Mouse (Mus musculus): ENCODE measurements around the gene Map2k7. TPM values are rescaled to one million over a fixed set of nuclear protein-coding genes. Genes with fewer than 3 reads are reported as not detected.

The Map2k7 gene
- polyA plus RNA-seq, 1 experiment from 2014 or later, result 19.8 TPM

DNA sequence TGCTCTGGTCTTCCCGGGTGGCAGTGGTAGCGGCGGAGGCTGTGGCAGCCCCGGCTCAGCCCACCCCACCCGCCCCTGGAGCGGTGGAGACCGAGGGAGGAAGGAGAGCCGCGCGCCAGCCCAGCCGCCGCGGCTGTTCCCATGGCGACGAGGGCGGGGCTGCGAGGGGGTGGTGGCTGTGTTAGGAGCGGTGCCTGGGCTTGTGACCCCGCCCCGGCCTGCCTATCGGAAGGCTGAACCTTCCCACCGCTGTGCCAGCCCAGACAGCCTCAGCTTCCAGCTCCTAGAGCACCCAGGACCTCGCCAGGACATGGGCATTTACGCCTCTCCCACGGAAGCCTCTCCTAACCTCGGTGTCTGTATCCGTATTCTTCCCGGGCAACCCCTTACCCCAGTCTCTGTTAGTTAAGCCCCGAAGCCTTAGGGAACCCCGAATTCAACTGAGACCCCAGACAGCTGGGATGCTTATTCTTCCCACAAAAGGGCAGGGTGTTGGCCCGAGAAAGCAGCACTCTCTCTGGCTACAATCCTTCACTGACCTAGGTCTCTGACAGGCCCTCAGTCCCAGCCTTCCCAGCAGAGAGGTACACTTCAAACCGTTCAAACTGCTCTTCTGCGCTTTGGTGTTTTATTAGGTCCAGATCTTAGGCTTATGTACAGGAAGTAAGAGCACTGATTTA, 20.7 kb downstream of the Map2k7 start, which contains the start of gene Ctxn1:
TSS of gene Ctxn1 (minus strand) at position 150 of the 680 bp plus-strand sequence.
- Histone ChIP-seq H3K27ac (ENCODE audit: low read length) (peak within 1 kb of the TSS; percentile 78), H3K9ac (ENCODE audit: low read length) (peak within 1 kb of the TSS; percentile 80), H3K36me3 (ENCODE audit: control insufficient read depth, insufficient read depth, low read length) (peaks cover 13% of the 10 kb centered on the region), H3K27me3 (ENCODE audit: control insufficient read depth, insufficient read depth, low read length) (no peaks in the 10 kb centered on the region), H3K4me3 (replicated peaks; ENCODE audit: low read length) (peak within 1 kb of the TSS; percentile 79), H3K4me2 (ENCODE audit: low read depth, low read length) (peak within 1 kb of the TSS; percentile 91), H3K4me1 (ENCODE audit: control insufficient read depth, insufficient read depth, low read length) (peaks cover 14% of the 10 kb centered on the region), H3K9me3 (replicated peaks; ENCODE audit: control insufficient read depth, low read length) (no peaks in the 10 kb centered on the region)
- 6% methylated on average over 30 of the region's 33 CpGs for WGBS
- peak; percentile 94 for ATAC-seq (ENCODE audit: insufficient read depth, low FRiP score)

DNA sequence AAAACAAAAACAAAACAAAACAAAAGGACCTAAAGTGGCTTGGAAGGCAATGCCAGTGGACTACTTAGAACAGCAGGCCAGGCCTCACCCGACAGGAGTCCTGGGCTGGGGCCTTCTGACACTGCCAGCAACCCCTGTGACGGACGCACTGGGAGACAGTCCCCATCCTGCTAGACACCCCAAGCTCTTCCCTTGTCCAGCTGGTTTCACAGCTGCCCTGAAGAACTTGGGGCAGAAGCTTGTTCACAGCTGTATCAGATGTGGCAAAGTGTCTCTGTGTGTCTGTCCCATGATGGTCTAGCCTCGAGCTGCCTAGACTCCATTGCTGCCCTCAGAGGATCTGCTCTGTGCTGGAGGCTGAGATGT, 21.2 kb downstream of the Map2k7 start:
- Histone ChIP-seq H3K9ac (ENCODE audit: low read length) (peak overlapping the region; percentile 12; the same call in 1 of the 2 replicates), H3K4me2 (ENCODE audit: low read depth, low read length) (no peak overlapping the region), H3K4me3 (replicated peaks; ENCODE audit: low read length) (no peak overlapping the region)

DNA sequence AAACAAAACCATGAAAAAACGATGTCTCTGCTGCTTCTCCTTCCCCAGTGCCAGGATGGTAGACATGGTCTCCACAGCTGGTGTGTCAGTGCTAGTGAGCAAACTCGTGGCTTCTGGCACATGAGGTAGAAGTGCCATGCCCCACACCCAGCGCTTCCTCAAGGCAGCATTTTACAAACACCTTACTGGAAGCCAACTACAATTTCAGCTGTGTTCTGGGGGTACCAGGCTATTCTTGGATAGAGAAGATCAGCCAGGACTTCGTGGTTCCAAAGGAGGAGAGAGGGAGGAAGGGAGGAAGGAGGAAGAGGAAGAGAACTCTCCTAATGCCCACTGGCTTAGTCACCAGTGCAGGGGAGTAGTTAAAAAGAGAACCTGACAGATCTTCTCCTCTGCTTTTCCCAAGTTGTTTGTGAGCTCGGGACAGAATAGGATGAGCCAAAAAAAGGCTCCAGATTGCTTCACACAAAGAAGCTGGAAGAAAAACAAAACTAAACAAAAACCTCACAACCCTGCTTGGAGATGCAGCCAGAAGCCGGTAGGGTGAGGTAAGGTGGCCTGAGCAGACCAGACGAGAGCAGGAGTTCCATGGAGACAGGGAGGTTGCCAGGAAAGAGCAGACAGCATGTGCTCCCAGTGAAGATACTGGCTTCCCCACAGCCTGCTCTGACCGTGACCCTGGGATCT, 24.7 kb downstream of the Map2k7 start:
- Histone ChIP-seq H3K36me3 (ENCODE audit: control insufficient read depth, insufficient read depth, low read length) (peaks cover 26% of the 10 kb centered on the region; the same call in 1 of the 2 replicates), H3K4me1 (ENCODE audit: control insufficient read depth, insufficient read depth, low read length) (peaks cover 7% of the 10 kb centered on the region), H3K27ac (ENCODE audit: low read length) (no peak overlapping the region)

More for the DNA sequence above, 21.2 kb downstream of the Map2k7 start:
- Histone ChIP-seq H3K27me3 (ENCODE audit: control insufficient read depth, insufficient read depth, low read length) (no peaks in the 10 kb centered on the region), H3K27ac (ENCODE audit: low read length) (peak overlapping the region; percentile 78), H3K9me3 (replicated peaks; ENCODE audit: control insufficient read depth, low read length) (no peaks in the 10 kb centered on the region), H3K4me1 (ENCODE audit: control insufficient read depth, insufficient read depth, low read length) (peaks cover 13% of the 10 kb centered on the region), H3K36me3 (ENCODE audit: control insufficient read depth, insufficient read depth, low read length) (peaks cover 13% of the 10 kb centered on the region)
- no peak for ATAC-seq (ENCODE audit: insufficient read depth, low FRiP score)
- WGBS, result 90% methylated on average over 4 of the region's 4 CpGs

DNA sequence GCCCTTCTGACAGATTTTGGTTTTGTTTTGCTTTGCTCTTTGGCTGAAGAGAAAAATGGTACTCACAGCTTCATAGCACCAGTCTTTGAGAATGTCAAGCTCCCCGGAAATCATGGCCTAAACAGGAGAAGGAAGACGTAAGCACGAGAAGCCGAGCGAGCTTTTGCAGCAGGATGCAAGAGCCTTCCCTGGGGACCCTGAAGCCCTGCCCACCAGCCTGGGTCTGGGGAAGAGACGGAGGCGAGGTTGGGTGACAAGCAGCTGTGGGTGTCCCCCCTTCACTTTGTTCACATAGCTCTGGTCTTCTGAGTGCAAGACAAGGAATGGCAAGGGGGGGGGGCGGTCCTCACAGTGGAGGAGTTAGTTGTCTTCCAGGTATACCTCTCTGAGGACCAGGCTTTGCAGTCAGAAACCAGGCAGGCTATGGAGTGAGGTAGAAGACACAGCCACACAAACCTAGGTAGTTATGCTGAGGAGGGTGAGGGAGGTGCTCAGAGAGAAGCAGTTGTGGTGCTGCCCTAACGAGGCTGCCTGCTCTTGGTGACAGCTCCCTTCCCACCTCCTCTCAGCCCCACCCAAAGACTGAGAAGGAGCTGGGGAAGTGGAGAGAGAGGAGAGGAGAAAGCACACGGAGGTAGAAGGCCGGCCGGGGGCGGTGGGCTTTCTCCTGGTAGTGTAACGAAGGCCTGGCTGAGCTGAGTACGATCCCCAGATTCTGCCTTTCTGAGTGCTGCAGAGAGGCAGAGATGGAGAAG, 26.8 kb downstream of the Map2k7 start:
- H3K4me3 ChIP-seq (replicated peaks; ENCODE audit: low read length), result no peak overlapping the region
- H3K9ac ChIP-seq (ENCODE audit: low read length), result no peak overlapping the region
- H3K27me3 ChIP-seq (ENCODE audit: control insufficient read depth, insufficient read depth, low read length), result no peaks in the 10 kb centered on the region
- H3K4me2 ChIP-seq (ENCODE audit: low read depth, low read length), result no peak overlapping the region
- peaks cover 27% of the 10 kb centered on the region; the same call in 1 of the 2 replicates for H3K36me3 ChIP-seq (ENCODE audit: control insufficient read depth, insufficient read depth, low read length)
- H3K4me1 ChIP-seq (ENCODE audit: control insufficient read depth, insufficient read depth, low read length), result no peaks in the 10 kb centered on the region
- no peak for ATAC-seq (ENCODE audit: insufficient read depth, low FRiP score)
- no peak overlapping the region for H3K27ac ChIP-seq (ENCODE audit: low read length)
- H3K9me3 ChIP-seq (replicated peaks; ENCODE audit: control insufficient read depth, low read length), result no peaks in the 10 kb centered on the region
- WGBS, result 91% methylated on average over 15 of the region's 15 CpGs

More for the DNA sequence above, 24.7 kb downstream of the Map2k7 start:
- Histone ChIP-seq H3K9ac (ENCODE audit: low read length) (no peak overlapping the region), H3K9me3 (replicated peaks; ENCODE audit: control insufficient read depth, low read length) (no peaks in the 10 kb centered on the region), H3K4me3 (replicated peaks; ENCODE audit: low read length) (no peak overlapping the region), H3K4me2 (ENCODE audit: low read depth, low read length) (no peak overlapping the region), H3K27me3 (ENCODE audit: control insufficient read depth, insufficient read depth, low read length) (no peaks in the 10 kb centered on the region)
- no peak for ATAC-seq (ENCODE audit: insufficient read depth, low FRiP score)
- WGBS, result 85% methylated on average over 8 of the region's 8 CpGs

DNA sequence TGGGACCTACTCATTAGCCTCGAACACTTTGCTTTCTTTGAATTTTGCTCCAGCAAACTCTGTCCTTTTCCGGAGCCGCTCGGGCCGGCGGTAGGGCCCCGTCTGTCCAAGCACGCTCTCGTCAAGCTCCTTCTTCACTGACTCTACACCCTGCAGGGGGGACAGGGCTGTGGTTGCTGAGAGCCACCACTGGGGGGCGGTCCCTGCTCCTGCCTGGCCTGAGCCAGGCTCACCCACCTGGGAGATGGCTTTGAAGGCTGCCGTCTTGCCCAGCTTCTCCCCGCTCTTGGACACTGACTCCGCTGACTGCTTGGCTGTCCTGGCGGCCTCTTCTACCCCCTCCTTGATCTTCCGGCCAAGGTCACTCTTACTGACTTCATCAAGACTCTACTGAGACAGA, 29.1 kb downstream of the Map2k7 start:
- Histone ChIP-seq H3K4me1 (ENCODE audit: control insufficient read depth, insufficient read depth, low read length) (no peaks in the 10 kb centered on the region), H3K27me3 (ENCODE audit: control insufficient read depth, insufficient read depth, low read length) (no peaks in the 10 kb centered on the region), H3K9me3 (replicated peaks; ENCODE audit: control insufficient read depth, low read length) (no peaks in the 10 kb centered on the region), H3K9ac (ENCODE audit: low read length) (no peak overlapping the region), H3K4me3 (replicated peaks; ENCODE audit: low read length) (no peak overlapping the region), H3K27ac (ENCODE audit: low read length) (no peak overlapping the region), H3K4me2 (ENCODE audit: low read depth, low read length) (no peak overlapping the region), H3K36me3 (ENCODE audit: control insufficient read depth, insufficient read depth, low read length) (peaks cover 28% of the 10 kb centered on the region; the same call in 1 of the 2 replicates)
- ATAC-seq (ENCODE audit: insufficient read depth, low FRiP score), result peak; percentile 29; the same call in 1 of the 2 replicates
- WGBS, result 74% methylated on average over 15 of the region's 15 CpGs

DNA sequence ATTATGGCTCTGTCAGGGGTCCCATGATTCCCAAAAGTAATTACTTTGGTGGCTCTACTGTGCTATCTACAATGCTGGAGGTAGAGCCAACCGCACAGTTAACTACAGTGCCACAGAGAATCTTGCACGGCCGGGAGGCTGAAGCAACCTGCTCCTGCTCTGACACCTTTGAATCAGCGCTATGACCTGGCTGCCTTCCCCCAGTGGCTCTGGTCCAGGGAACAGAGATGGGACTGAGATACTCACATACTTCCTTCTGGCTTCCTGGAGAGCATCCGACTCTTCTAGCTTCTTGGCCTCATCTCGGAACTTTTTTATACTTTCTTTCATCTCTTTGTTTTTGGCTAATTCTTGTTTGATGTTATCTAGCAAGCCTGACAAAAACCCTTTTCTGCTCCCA, 31.1 kb downstream of the Map2k7 start:
- Histone ChIP-seq H3K36me3 (ENCODE audit: control insufficient read depth, insufficient read depth, low read length) (peaks cover 26% of the 10 kb centered on the region; the same call in 1 of the 2 replicates), H3K4me1 (ENCODE audit: control insufficient read depth, insufficient read depth, low read length) (no peaks in the 10 kb centered on the region; the same call in 1 of the 2 replicates), H3K27me3 (ENCODE audit: control insufficient read depth, insufficient read depth, low read length) (no peaks in the 10 kb centered on the region), H3K9ac (ENCODE audit: low read length) (no peak overlapping the region), H3K9me3 (replicated peaks; ENCODE audit: control insufficient read depth, low read length) (no peaks in the 10 kb centered on the region), H3K4me2 (ENCODE audit: low read depth, low read length) (no peak overlapping the region), H3K27ac (ENCODE audit: low read length) (no peak overlapping the region), H3K4me3 (replicated peaks; ENCODE audit: low read length) (no peak overlapping the region)
- WGBS, result 87% methylated on average over 6 of the region's 6 CpGs
- ATAC-seq (ENCODE audit: insufficient read depth, low FRiP score), result no peak

DNA sequence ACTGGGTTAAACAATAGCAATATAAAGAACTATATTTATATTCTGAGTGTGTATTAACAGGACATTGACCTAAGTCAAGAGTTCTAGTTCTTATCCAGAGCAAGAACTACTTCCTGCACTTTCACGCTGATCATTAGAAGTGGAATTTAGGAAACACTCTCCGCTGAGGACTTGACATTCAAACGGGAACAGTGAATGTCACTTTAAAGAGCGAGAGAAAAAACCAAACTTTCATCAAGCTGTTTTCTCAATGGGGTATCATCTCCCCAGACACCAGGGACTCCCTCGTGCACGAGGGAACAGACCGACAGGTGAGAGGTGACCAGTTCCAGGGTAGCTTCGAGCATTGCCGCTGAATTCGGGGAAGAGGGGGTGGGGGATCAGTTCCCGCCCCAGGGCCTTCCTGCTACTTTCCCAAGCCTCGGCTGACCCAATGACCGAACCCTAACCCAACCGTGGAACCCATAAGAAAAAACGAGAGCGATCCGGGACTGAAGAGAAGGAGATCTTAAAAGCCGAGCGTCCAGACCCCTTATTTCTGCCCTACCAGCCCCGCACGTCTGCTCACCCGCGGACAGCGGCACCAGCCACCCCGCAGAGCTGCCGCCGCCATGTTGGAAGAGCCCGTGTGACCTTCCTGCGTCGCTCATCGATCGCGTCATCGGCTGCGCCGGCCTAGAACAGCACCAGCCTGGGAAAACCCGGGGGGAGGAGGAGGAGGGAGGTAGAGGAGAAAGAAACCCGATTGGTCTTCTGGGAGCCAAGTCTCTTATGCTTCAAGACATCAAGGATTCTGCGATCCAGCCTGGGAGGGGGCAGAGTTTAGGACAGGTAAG, 37.0 kb downstream of the Map2k7 start, which contains the start of gene Timm44:
TSS of gene Timm44 (minus strand) at position 639 of the 836 bp plus-strand sequence.
- Histone ChIP-seq H3K4me3 (replicated peaks; ENCODE audit: low read length) (peak within 1 kb of the TSS; percentile 78), H3K9me3 (replicated peaks; ENCODE audit: control insufficient read depth, low read length) (no peaks in the 10 kb centered on the region), H3K27ac (ENCODE audit: low read length) (peak within 1 kb of the TSS; percentile 31; the same call in 1 of the 2 replicates), H3K4me1 (ENCODE audit: control insufficient read depth, insufficient read depth, low read length) (peaks cover 5% of the 10 kb centered on the region), H3K27me3 (ENCODE audit: control insufficient read depth, insufficient read depth, low read length) (no peaks in the 10 kb centered on the region), H3K9ac (ENCODE audit: low read length) (peak within 1 kb of the TSS; percentile 80), H3K36me3 (ENCODE audit: control insufficient read depth, insufficient read depth, low read length) (0 out of 2 replicates have a peak, but pooled peaks cover 5% of the 10 kb centered on the region), H3K4me2 (ENCODE audit: low read depth, low read length) (peak within 1 kb of the TSS; percentile 69)
- ATAC-seq (ENCODE audit: insufficient read depth, low FRiP score), result peak; percentile 98
- WGBS, result under 1% methylated on average over 39 of the region's 39 CpGs

DNA sequence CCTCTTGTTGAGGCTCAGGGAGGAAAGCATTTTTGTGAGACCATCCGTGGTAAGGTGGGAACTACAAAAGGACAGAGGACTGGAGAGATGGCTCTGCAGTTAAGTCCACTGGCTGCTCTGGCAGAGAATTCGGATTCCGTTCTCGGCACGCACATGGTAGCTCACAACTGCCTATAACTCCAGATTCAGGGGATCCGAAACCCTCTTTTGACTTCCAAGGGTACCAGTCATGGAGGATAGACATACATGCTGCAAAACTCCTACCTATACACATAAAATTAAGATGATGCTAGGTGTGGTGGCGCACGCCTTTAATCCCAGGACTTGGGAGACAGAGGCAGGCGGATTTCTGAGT, 37.5 kb downstream of the Map2k7 start:
- peak overlapping the region; percentile 80 for H3K9ac ChIP-seq (ENCODE audit: low read length)
- peak overlapping the region; percentile 31; the same call in 1 of the 2 replicates for H3K27ac ChIP-seq (ENCODE audit: low read length)
- peak; percentile 63; the same call in 1 of the 2 replicates for ATAC-seq (ENCODE audit: insufficient read depth, low FRiP score)
- H3K36me3 ChIP-seq (ENCODE audit: control insufficient read depth, insufficient read depth, low read length), result 0 out of 2 replicates have a peak, but pooled peaks cover 5% of the 10 kb centered on the region
- H3K4me3 ChIP-seq (replicated peaks; ENCODE audit: low read length), result peak overlapping the region; percentile 78
- H3K4me1 ChIP-seq (ENCODE audit: control insufficient read depth, insufficient read depth, low read length), result peaks cover 5% of the 10 kb centered on the region
- H3K9me3 ChIP-seq (replicated peaks; ENCODE audit: control insufficient read depth, low read length), result no peaks in the 10 kb centered on the region
- no peaks in the 10 kb centered on the region for H3K27me3 ChIP-seq (ENCODE audit: control insufficient read depth, insufficient read depth, low read length)
- 27% methylated on average over 9 of the region's 9 CpGs for WGBS
- H3K4me2 ChIP-seq (ENCODE audit: low read depth, low read length), result peak overlapping the region; percentile 69
